Mouse (Mus musculus) thymus, adult 18-20 months (tissue): ENCODE measurements around the gene Entpd7.

Experiments
- DNase-seq, 2 experiments: peaks; one replicate each; pipeline ENCODE4 v3.0.0; 2022; ENCODE audit warnings: mixed read lengths in 2 of 2

The Entpd7 gene

GRCm38 (mm10) chr19:43772311-43772710, 82.8 kb downstream of the Entpd7 start:
- no peak for DNase-seq

GRCm38 (mm10) chr19:43775433-43775832, 86.0 kb downstream of the Entpd7 start:
- no peak for DNase-seq

GRCm38 (mm10) chr19:43776561-43776960, 87.1 kb downstream of the Entpd7 start:
- no peak for DNase-seq

GRCm38 (mm10) chr19:43777308-43777707, 87.8 kb downstream of the Entpd7 start:
- DNase-seq = no peak

GRCm38 (mm10) chr19:43780391-43780790, 90.9 kb downstream of the Entpd7 start:
- DNase-seq = no peak

- DNase-seq = no peak
Measured at GRCm38 (mm10) chr19:43781980-43782379, 92.5 kb downstream of the Entpd7 start, which contains the start of gene Abcc2. Gene Abcc2 (plus strand): TSS chr19:43782192.
